Mouse (Mus musculus) cortical plate, adult 2 months (tissue): Measurements from ENCODE around the gene Atp5e.

Experiments
- CTCF ChIP-seq: fragments of 200-500 bp; IDR thresholded peaks from 2 replicates; pipeline ENCODE4 v1.5.1; 2011; ENCODE audit warnings: mild to moderate bottlenecking, control low read depth, low read length; ENCODE audit not compliant: insufficient read depth; ENCODE audit errors: extremely low read depth
- POLR2A ChIP-seq: fragments of 200-500 bp; IDR thresholded peaks from 2 replicates; pipeline ENCODE4 v1.6.1; 2011; ENCODE audit warnings: mild to moderate bottlenecking, low read length, control low read depth; ENCODE audit not compliant: insufficient read depth; ENCODE audit errors: extremely low read depth

DNA sequence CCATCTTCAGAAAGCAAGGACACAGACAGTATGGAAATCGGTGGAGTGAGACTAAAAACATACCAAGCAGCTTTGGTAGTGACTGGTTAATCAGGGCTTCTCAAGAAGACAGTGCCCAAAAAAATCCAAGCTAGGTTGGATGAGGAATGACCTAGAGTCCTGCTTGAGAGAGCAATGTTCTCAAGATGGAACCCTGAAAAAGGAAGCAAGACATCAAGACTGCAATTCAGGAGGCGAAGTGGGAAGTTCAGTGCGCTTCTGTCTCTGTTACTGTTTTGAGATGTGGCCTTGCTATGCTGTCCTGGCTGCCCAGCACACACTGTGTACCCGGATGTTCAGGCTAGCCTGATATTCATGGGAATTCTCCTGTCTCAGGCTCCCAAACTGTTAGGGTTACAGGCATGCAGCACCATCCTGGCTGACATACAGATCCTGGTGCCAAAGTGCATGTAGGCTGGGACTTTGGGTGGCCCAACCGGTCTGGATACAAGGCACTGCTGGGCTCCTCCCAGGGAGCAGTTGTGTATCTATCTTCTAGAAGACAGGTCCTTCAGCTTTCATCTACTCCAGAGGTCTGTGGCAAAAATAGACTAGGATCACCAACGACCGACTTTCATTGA is 7.0 kb upstream of the Atp5e start:
- no peak for TF ChIP-seq CTCF
- TF ChIP-seq POLR2A = no peak
